Mouse (Mus musculus): ENCODE results near the gene Leo1.
A peak's percentile ranks its signal among the peaks of the same experiment; 100 is the strongest.
"Not testable (repeated sequence)": the region's sequence is repeated elsewhere in the genome, so short reads cannot be mapped to it uniquely, and the experiment has no call there.

Gene Leo1

GRCm38 (mm10) chr9:75427366-75428273, 13.7 kb upstream of the Leo1 start:
- DNase-seq, result peak; percentile 94

- no peak for DNase-seq
These were observed 13.1 kb upstream of the Leo1 start for GRCm38 (mm10) chr9:75428274-75428600.

GRCm38 (mm10) chr9:75429040-75429439, 12.3 kb upstream of the Leo1 start:
- no peak for DNase-seq

- DNase-seq, result no peak
These were observed 11.7 kb upstream of the Leo1 start for GRCm38 (mm10) chr9:75429657-75430056.

- DNase-seq, result peak; percentile 76
These were observed 10.3 kb upstream of the Leo1 start for GRCm38 (mm10) chr9:75430822-75431621.

GRCm38 (mm10) chr9:75432694-75433093, 8.6 kb upstream of the Leo1 start:
- DNase-seq, result no peak

GRCm38 (mm10) chr9:75434172-75434793, 7.0 kb upstream of the Leo1 start:
- peak; percentile 63 for DNase-seq

GRCm38 (mm10) chr9:75434872-75435271, 6.5 kb upstream of the Leo1 start:
- no peak for DNase-seq

GRCm38 (mm10) chr9:75435291-75435690, 6.0 kb upstream of the Leo1 start:
- no peak for DNase-seq

GRCm38 (mm10) chr9:75435918-75436317, 5.4 kb upstream of the Leo1 start:
- peak; percentile 72 for DNase-seq

GRCm38 (mm10) chr9:75437653-75438385, 3.5 kb upstream of the Leo1 start:
- DNase-seq, result no peak

- DNase-seq, result no peak
These were observed 387 bp downstream of the Leo1 start for GRCm38 (mm10) chr9:75441691-75442131.

- no peak for DNase-seq
These were observed 3.7 kb downstream of the Leo1 start for GRCm38 (mm10) chr9:75444981-75445380.

- not testable (repeated sequence) for DNase-seq
These were observed 5.2 kb downstream of the Leo1 start for GRCm38 (mm10) chr9:75446574-75446973.

GRCm38 (mm10) chr9:75448021-75448420, 6.7 kb downstream of the Leo1 start:
- no peak for DNase-seq

GRCm38 (mm10) chr9:75453994-75454393, 12.7 kb downstream of the Leo1 start:
- no peak for DNase-seq

GRCm38 (mm10) chr9:75455684-75456083, 14.4 kb downstream of the Leo1 start:
- no peak for DNase-seq

- DNase-seq, result no peak
These were observed 21.8 kb downstream of the Leo1 start for GRCm38 (mm10) chr9:75463050-75463660.

GRCm38 (mm10) chr9:75465856-75466255, 24.5 kb downstream of the Leo1 start:
- no peak for DNase-seq

GRCm38 (mm10) chr9:75466641-75467040, 25.3 kb downstream of the Leo1 start:
- DNase-seq, result no peak

- no peak for DNase-seq
These were observed 26.3 kb downstream of the Leo1 start for GRCm38 (mm10) chr9:75467581-75467980.

GRCm38 (mm10) chr9:75468297-75468696, 27.0 kb downstream of the Leo1 start:
- DNase-seq, result no peak

All from cerebellum, adult 9-11 months (tissue).